Mouse (Mus musculus): ENCODE results near the gene Grtp1. TPM values are rescaled to one million over a fixed set of nuclear protein-coding genes. Genes with fewer than 3 reads are reported as not detected.

Gene Grtp1
- polyA plus RNA-seq, 1 experiment from 2014 or later, result 8.2 TPM

DNA sequence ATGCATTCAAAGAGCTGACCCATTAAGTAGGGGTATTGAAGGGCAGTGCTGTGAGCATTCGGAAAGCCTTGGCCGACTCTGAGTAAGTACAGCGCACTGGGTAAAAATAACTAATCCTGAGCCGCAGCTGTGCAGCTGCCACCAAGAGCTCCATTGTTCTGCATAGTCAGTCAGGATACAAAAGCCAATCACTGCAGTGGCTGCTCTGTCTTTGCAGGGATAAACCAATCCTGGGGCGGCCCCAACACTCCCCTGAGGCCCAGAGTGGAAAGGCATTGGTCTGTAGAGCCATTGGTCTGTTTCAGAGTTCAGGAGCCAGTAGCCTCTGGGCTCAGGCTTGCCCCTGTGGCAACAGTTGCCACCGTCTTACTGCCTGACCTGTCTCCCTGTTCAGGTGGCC is 25.9 kb upstream of the Grtp1 start:
- WGBS (ENCODE audit: insufficient replicate concordance), result 60% methylated on average over 6 of the region's 6 CpGs
- Histone ChIP-seq H3K4me1 (replicated peaks) (no peaks in the 10 kb centered on the region), H3K27ac (replicated peaks) (no peak overlapping the region), H3K27me3 (peaks cover 16% of the 10 kb centered on the region; the same call in 1 of the 2 replicates), H3K4me3 (replicated peaks) (no peak overlapping the region), H3K4me2 (no peak overlapping the region), H3K9me3 (replicated peaks) (no peaks in the 10 kb centered on the region), H3K9ac (no peak overlapping the region), H3K36me3 (replicated peaks) (no peaks in the 10 kb centered on the region)
- ATAC-seq (ENCODE audit: insufficient read depth), result no peak

- H3K27me3 ChIP-seq, result peaks cover 21% of the 10 kb centered on the region; the same call in 1 of the 2 replicates
- no peak overlapping the region for H3K9ac ChIP-seq
- WGBS (ENCODE audit: insufficient replicate concordance), result 61% methylated on average over 9 of the region's 9 CpGs
- no peak overlapping the region for H3K4me3 ChIP-seq (replicated peaks)
- no peak overlapping the region for H3K27ac ChIP-seq (replicated peaks)
- H3K9me3 ChIP-seq (replicated peaks), result no peaks in the 10 kb centered on the region
- ATAC-seq (ENCODE audit: insufficient read depth), result no peak
- no peaks in the 10 kb centered on the region for H3K4me1 ChIP-seq (replicated peaks)
- H3K36me3 ChIP-seq (replicated peaks), result no peaks in the 10 kb centered on the region
- no peak overlapping the region for H3K4me2 ChIP-seq
These were observed 24.0 kb upstream of the Grtp1 start for GRCm38 (mm10) chr8:13224426-13224825.

DNA sequence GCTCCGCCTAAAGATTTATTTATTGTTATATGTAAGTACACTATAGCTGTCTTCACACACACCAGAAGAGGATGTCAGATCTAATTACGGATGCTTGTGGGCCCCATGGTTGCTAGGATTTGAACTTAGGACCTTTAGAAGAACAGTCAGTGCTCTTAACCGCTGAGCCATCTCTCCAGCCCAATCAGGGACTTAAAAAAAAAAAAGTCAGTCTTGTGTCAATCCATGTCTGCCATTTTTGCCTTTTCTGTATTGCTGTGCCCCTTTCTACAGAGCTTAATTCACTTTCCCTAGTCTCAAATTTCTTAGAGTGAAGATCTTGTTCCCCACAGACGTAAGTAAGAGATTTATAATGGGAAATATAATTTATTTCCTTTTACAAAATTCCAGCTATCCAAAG is 18.0 kb upstream of the Grtp1 start:
- no peaks in the 10 kb centered on the region for H3K36me3 ChIP-seq (replicated peaks)
- H3K27ac ChIP-seq (replicated peaks), result no peak overlapping the region
- H3K27me3 ChIP-seq, result 0 out of 2 replicates have a peak, but pooled peaks cover 6% of the 10 kb centered on the region
- peaks cover 10% of the 10 kb centered on the region for H3K4me1 ChIP-seq (replicated peaks)
- H3K9ac ChIP-seq, result no peak overlapping the region
- WGBS (ENCODE audit: insufficient replicate concordance), result 58% methylated on average over 4 of the region's 4 CpGs
- no peak overlapping the region for H3K4me3 ChIP-seq (replicated peaks)
- H3K9me3 ChIP-seq (replicated peaks), result no peaks in the 10 kb centered on the region
- ATAC-seq (ENCODE audit: insufficient read depth), result no peak
- H3K4me2 ChIP-seq, result no peak overlapping the region

DNA sequence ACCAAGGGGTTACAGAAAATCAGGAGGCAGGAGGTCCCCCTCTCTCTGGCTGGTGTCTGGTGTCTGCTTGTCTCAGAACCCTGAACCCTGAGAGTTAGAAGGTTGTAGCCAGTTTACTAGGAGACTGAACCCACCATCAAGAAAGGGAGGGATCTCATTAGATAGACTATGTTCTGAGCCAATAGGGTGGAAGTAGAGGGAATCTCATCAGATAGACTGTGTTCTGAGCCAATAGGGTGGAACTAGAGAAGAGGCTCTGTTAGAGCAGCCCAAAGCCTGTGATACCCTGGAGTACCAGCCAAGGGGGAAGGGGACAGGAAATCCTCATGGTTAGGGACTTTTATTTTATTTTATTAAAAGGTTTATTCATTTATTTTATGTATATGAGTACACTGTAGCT is 17.6 kb upstream of the Grtp1 start:
- H3K36me3 ChIP-seq (replicated peaks), result no peaks in the 10 kb centered on the region
- no peaks in the 10 kb centered on the region for H3K9me3 ChIP-seq (replicated peaks)
- H3K9ac ChIP-seq, result no peak overlapping the region
- H3K4me1 ChIP-seq (replicated peaks), result peaks cover 15% of the 10 kb centered on the region
- no peak overlapping the region for H3K4me3 ChIP-seq (replicated peaks)
- H3K27me3 ChIP-seq, result 0 out of 2 replicates have a peak, but pooled peaks cover 6% of the 10 kb centered on the region
- no peak for ATAC-seq (ENCODE audit: insufficient read depth)
- H3K27ac ChIP-seq (replicated peaks), result no peak overlapping the region
- no peak overlapping the region for H3K4me2 ChIP-seq

DNA sequence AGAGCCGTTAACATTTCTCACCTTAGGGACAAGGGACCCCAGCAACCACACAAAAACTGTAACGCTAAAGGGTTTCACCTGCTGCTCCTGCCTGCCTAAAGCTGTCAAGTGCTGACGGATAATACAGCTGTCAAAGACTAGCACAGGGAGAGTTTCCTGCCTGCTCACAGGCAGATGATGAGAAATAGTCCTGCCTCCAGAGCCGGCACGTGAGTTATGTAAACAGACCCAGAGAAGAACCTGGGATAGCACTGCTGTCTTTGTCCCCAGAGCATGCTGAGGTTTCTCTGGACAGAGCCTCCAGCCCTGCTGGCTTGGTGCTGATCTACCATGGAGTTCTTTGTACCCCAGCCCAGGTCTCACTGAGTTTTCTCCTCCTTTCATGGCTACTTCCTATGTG is 16.7 kb upstream of the Grtp1 start:
- no peak overlapping the region for H3K4me2 ChIP-seq
- 36% methylated on average over 5 of the region's 5 CpGs for WGBS (ENCODE audit: insufficient replicate concordance)
- no peak overlapping the region for H3K27ac ChIP-seq (replicated peaks)
- no peaks in the 10 kb centered on the region for H3K9me3 ChIP-seq (replicated peaks)
- 0 out of 2 replicates have a peak, but pooled peaks cover 6% of the 10 kb centered on the region for H3K27me3 ChIP-seq
- peaks cover 15% of the 10 kb centered on the region for H3K4me1 ChIP-seq (replicated peaks)
- H3K4me3 ChIP-seq (replicated peaks), result no peak overlapping the region
- no peak overlapping the region for H3K9ac ChIP-seq
- ATAC-seq (ENCODE audit: insufficient read depth), result no peak
- H3K36me3 ChIP-seq (replicated peaks), result no peaks in the 10 kb centered on the region

DNA sequence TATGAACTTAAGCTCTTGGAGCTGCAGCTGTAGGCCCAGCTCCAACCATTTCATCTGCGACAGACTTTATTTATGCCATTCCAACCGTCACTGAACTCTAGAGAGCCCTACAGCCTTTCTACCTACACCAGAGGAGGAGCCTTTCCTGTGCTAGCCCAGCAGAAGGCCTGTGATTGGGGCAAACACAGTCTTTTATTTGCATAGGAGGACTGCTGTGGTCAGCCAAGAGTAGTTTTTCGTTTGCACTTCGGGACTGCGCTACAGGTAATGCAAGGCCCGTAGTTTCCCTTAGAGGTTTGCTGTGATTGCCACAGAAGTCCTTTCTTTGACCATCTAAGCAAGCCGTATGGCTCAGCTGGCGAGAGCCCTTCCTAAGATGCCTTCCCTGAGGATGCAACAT is 16.0 kb upstream of the Grtp1 start:
- WGBS (ENCODE audit: insufficient replicate concordance), result 65% methylated on average over 8 of the region's 8 CpGs
- ATAC-seq (ENCODE audit: insufficient read depth), result no peak

DNA sequence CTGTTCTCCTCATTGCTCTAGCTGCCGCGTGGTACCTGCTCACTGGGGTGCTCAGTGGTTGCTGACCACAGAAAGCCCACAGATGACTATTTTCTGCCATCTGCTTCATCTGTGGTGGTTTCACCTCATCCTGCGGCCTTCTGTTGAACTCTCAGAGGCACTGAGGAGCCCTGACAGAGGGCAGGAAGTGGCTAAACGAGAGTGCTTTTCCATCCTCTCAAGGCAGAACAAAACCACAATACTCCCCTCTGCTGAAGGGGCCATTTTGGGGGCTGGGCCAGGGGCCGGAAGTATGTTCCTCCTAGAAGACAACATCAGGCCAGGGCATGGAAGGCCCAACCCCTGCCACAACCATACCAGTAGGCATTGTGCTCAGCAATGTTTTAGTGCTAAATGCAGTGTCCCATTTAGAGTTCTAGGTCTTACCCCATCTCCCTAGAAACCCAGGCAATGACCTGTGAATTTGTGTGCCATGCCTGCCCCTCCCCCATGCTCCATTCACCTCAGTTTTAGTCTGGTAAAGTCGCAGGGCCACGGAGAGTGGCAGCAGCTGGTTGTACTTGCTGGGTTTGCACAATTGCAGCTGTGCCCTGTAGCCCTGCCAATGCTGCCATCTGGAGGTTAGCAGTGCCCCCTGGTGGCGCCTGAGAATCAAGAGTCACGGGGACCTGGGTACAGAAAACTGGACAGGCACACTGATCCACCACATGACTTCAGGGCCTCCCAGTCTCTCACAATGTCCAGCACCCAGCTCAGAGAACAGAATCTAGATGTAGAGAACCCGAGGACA is 13.3 kb upstream of the Grtp1 start:
- Histone ChIP-seq H3K27me3 (no peaks in the 10 kb centered on the region), H3K4me3 (replicated peaks) (no peak overlapping the region), H3K4me2 (peak overlapping the region; percentile 32; the same call in 1 of the 2 replicates), H3K36me3 (replicated peaks) (no peaks in the 10 kb centered on the region), H3K4me1 (replicated peaks) (peaks cover 35% of the 10 kb centered on the region), H3K27ac (replicated peaks) (peak overlapping the region; percentile 14; the same call in 1 of the 2 replicates), H3K9ac (no peak overlapping the region), H3K9me3 (replicated peaks) (no peaks in the 10 kb centered on the region)
- ATAC-seq (ENCODE audit: insufficient read depth), result peak; percentile 61
- 3% methylated on average over 10 of the region's 10 CpGs for WGBS (ENCODE audit: insufficient replicate concordance)

More for the DNA sequence above, 16.0 kb upstream of the Grtp1 start:
- Histone ChIP-seq H3K4me3 (replicated peaks) (no peak overlapping the region), H3K27ac (replicated peaks) (no peak overlapping the region), H3K9ac (no peak overlapping the region), H3K36me3 (replicated peaks) (no peaks in the 10 kb centered on the region), H3K4me1 (replicated peaks) (peaks cover 15% of the 10 kb centered on the region), H3K9me3 (replicated peaks) (no peaks in the 10 kb centered on the region), H3K4me2 (no peak overlapping the region), H3K27me3 (0 out of 2 replicates have a peak, but pooled peaks cover 6% of the 10 kb centered on the region)

DNA sequence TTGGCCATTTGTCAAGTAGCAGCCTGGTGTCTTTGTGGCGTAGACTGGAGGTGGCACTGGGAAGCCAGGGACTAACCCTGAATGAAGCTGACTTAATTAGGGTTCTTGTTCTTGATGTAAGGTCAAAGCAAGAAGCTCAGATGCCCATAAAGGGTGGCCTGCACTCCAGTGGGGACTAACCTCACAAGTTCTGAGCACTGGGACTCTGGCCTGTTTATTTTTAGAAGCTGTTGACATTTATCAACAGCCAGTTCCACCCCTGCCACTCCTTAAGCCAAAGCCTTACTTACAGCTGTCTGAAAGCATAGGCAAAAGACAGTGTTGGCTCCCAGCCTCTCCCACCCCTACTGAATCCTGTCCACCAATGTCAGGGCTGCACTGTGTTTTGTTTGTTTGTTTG is 9.3 kb upstream of the Grtp1 start:
- WGBS (ENCODE audit: insufficient replicate concordance), result 73% methylated on average over 1 of the region's 1 CpGs
- H3K4me1 ChIP-seq (replicated peaks), result peaks cover 74% of the 10 kb centered on the region
- no peaks in the 10 kb centered on the region for H3K27me3 ChIP-seq
- no peak for ATAC-seq (ENCODE audit: insufficient read depth)
- H3K9me3 ChIP-seq (replicated peaks), result no peaks in the 10 kb centered on the region
- H3K9ac ChIP-seq, result no peak overlapping the region
- peak overlapping the region; percentile 84 for H3K27ac ChIP-seq (replicated peaks)
- H3K4me3 ChIP-seq (replicated peaks), result no peak overlapping the region
- peak overlapping the region; percentile 49; the same call in 1 of the 2 replicates for H3K4me2 ChIP-seq
- H3K36me3 ChIP-seq (replicated peaks), result 0 out of 2 replicates have a peak, but pooled peaks cover 4% of the 10 kb centered on the region

- WGBS (ENCODE audit: insufficient replicate concordance), result 28% methylated on average over 6 of the region's 6 CpGs
- Histone ChIP-seq H3K4me3 (replicated peaks) (no peak overlapping the region), H3K27me3 (no peaks in the 10 kb centered on the region), H3K4me1 (replicated peaks) (peaks cover 77% of the 10 kb centered on the region), H3K9me3 (replicated peaks) (no peaks in the 10 kb centered on the region), H3K27ac (replicated peaks) (peak overlapping the region; percentile 84), H3K9ac (peak overlapping the region; percentile 31; the same call in 1 of the 2 replicates), H3K36me3 (replicated peaks) (0 out of 2 replicates have a peak, but pooled peaks cover 8% of the 10 kb centered on the region), H3K4me2 (peak overlapping the region; percentile 49)
- peak; percentile 74 for ATAC-seq (ENCODE audit: insufficient read depth)
These were observed 8.4 kb upstream of the Grtp1 start for GRCm38 (mm10) chr8:13208627-13209355.

DNA sequence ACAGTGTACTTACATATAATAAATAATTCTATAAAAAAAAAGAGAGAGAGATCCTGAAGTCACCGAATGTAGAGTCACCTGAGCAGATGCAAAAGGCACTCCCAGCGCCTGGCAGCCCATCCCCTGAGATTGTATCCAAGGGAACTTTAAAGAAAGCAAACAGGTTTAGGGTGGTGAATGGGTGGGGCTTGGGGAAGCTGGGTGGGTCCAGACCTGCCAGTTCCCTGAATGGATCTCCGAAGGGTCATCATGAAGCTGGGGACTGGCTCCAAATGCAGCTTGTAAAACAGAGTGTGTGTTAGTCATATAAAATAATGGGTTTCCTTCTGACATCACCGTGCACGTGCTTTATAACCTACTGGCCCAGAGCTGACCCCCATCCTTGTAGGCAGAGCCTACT is 5.9 kb upstream of the Grtp1 start:
- ATAC-seq (ENCODE audit: insufficient read depth), result no peak
- Histone ChIP-seq H3K4me1 (replicated peaks) (peaks cover 86% of the 10 kb centered on the region), H3K4me3 (replicated peaks) (no peak overlapping the region), H3K27ac (replicated peaks) (peak overlapping the region; percentile 85), H3K9ac (peak overlapping the region; percentile 13; the same call in 1 of the 2 replicates), H3K9me3 (replicated peaks) (no peaks in the 10 kb centered on the region), H3K4me2 (peak overlapping the region; percentile 25), H3K36me3 (replicated peaks) (0 out of 2 replicates have a peak, but pooled peaks cover 8% of the 10 kb centered on the region), H3K27me3 (no peaks in the 10 kb centered on the region)
- 38% methylated on average over 5 of the region's 5 CpGs for WGBS (ENCODE audit: insufficient replicate concordance)

GRCm38 (mm10) chr8:13205311-13205710 is 4.9 kb upstream of the Grtp1 start:
- WGBS (ENCODE audit: insufficient replicate concordance), result 89% methylated on average over 5 of the region's 5 CpGs
- Histone ChIP-seq H3K9me3 (replicated peaks) (no peaks in the 10 kb centered on the region), H3K36me3 (replicated peaks) (0 out of 2 replicates have a peak, but pooled peaks cover 8% of the 10 kb centered on the region), H3K27ac (replicated peaks) (peak overlapping the region; percentile 85), H3K4me1 (replicated peaks) (peaks cover 83% of the 10 kb centered on the region), H3K4me2 (peak overlapping the region; percentile 96; the same call in 1 of the 2 replicates), H3K27me3 (peaks cover 1% of the 10 kb centered on the region; the same call in 1 of the 2 replicates), H3K9ac (no peak overlapping the region), H3K4me3 (replicated peaks) (no peak overlapping the region)
- ATAC-seq (ENCODE audit: insufficient read depth), result no peak
